Mouse (Mus musculus) megakaryocyte, embryonic 14.5 days (primary cell): ENCODE data around the gene Ptprn2.

ENCODE experiments used
- FLI1 ChIP-seq: IDR thresholded peaks from 2 replicates; pipeline ENCODE4 v1.6.1; 2012; ENCODE audit warnings: low read length, inconsistent platforms, mixed read lengths
- GATA1 ChIP-seq: IDR thresholded peaks from 3 replicates; pipeline ENCODE4 v1.6.1; 2012; ENCODE audit warnings: mixed read lengths, low read length, inconsistent platforms, borderline replicate concordance

DNA sequence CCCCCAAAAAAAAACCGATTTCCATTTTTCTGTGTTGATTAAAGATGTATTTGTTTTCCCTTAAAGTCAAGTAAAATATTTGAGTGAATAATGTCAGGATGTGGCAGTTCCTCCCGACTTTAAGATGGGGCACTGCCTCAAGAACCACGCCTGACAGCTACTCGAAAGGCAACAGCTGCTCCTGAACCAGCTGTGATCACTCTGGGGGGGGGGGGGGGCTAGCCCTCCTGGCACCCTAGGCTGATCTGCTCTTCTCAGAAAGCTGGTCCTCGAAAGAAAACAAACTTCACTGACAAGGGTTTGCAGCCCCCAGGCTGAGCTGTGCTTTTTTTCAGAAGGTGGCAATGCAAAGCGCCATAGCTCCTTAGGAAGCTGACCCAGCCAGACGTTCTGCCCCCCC is 663.7 kb downstream of the Ptprn2 start:
- no peak for TF ChIP-seq GATA1
- TF ChIP-seq FLI1, result no peak
